Comparison of ENCODE assay signal across 8 mouse cellular contexts in genomic region chr4:152103025-152103424, GRCm38 (mm10). TPM values are rescaled to one million over a fixed set of nuclear protein-coding genes. Genes with fewer than 3 reads are reported as not detected.
DNase-seq lines count a peak whose midpoint lies in the region; ATAC-seq lines count a peak whose summit lies in the region.

No protein-coding gene starts in this region.

- peaks cover 3% of the 10 kb centered on the region; the same call in 1 of the 2 replicates for H3K4me1 ChIP-seq in midbrain, embryonic 14.5 days (ENCODE audit: control insufficient read depth, insufficient read depth, low read length)
- peaks cover 6% of the 10 kb centered on the region for H3K4me1 ChIP-seq in midbrain, embryonic 16.5 days (ENCODE audit: control insufficient read depth, insufficient read depth, low read length)

- H3K36me3 ChIP-seq in midbrain, embryonic 14.5 days (ENCODE audit: control insufficient read depth, insufficient read depth, low read length), result peaks cover 8% of the 10 kb centered on the region; the same call in 1 of the 2 replicates
- H3K36me3 ChIP-seq in midbrain, embryonic 16.5 days (ENCODE audit: control insufficient read depth, insufficient read depth, low read length), result 0 out of 2 replicates have a peak, but pooled peaks cover 5% of the 10 kb centered on the region

- 0 out of 2 replicates have a peak, but pooled peaks cover 4% of the 10 kb centered on the region for H3K27me3 ChIP-seq in midbrain, embryonic 14.5 days (ENCODE audit: control insufficient read depth, insufficient read depth, low read length)
- no peaks in the 10 kb centered on the region for H3K27me3 ChIP-seq in midbrain, embryonic 16.5 days (ENCODE audit: control insufficient read depth, insufficient read depth, low read depth, low read length)

- H3K27ac ChIP-seq in midbrain, embryonic 14.5 days (replicated peaks; ENCODE audit: low read depth, low read length), result no peak overlapping the region
- H3K27ac ChIP-seq in midbrain, embryonic 16.5 days (ENCODE audit: low read length), result no peak overlapping the region

- H3K9ac ChIP-seq in midbrain, embryonic 14.5 days (replicated peaks; ENCODE audit: low read length), result no peak overlapping the region
- no peak overlapping the region for H3K9ac ChIP-seq in midbrain, embryonic 16.5 days (ENCODE audit: low read depth, low read length)

- WGBS in midbrain, embryonic 14.5 days, result 33% methylated on average over 7 of the region's 7 CpGs
- WGBS in midbrain, embryonic 16.5 days, result 36% methylated on average over 7 of the region's 7 CpGs

- no peaks in the 10 kb centered on the region for H3K9me3 ChIP-seq in midbrain, embryonic 14.5 days (ENCODE audit: control insufficient read depth, low read length)
- H3K9me3 ChIP-seq in midbrain, embryonic 16.5 days (replicated peaks; ENCODE audit: control insufficient read depth, low read length, poor library complexity, severe bottlenecking), result no peaks in the 10 kb centered on the region

- no peak overlapping the region for H3K4me2 ChIP-seq in midbrain, embryonic 14.5 days (ENCODE audit: low read length)
- no peak overlapping the region for H3K4me2 ChIP-seq in midbrain, embryonic 16.5 days (ENCODE audit: low read length)

- peak; percentile 44 for DNase-seq in cerebellum, adult 11 months
- no peak for DNase-seq in cerebellum, adult 11-12 months
- DNase-seq in midbrain, embryonic 14.5 days, result peak; percentile 78
- peak; percentile 64 for DNase-seq in cerebellum, adult 9-10 months
- DNase-seq in lung, adult 18-20 months, result peak; percentile 65 to 73
- peak; percentile 71 for DNase-seq in right cerebral cortex, postnatal 25 days

- H3K4me3 ChIP-seq in midbrain, embryonic 14.5 days (replicated peaks; ENCODE audit: low read depth, low read length), result no peak overlapping the region
- H3K4me3 ChIP-seq in midbrain, embryonic 16.5 days (ENCODE audit: low read depth, low read length), result no peak overlapping the region

- ATAC-seq in midbrain, embryonic 14.5 days (ENCODE audit: low FRiP score, low TSS enrichment), result no peak
- ATAC-seq in midbrain, embryonic 16.5 days, result no peak
- peak; percentile 72 to 75 for ATAC-seq in hematopoietic stem cell, adult 5-6 weeks (replicated peaks in 1 of 2; ENCODE audit: insufficient read depth in 1 of 2, low FRiP score in 2 of 2, low TSS enrichment in 1 of 2, low read depth in 1 of 2, poor library complexity in 2 of 2, severe bottlenecking in 2 of 2)

RNA-seq across cellular contexts. Expression of gene Tnfrsf25, which starts 12.7 kb away (rescaled TPM):
- 0.54 and 1.2 TPM in 2 replicates for polyA plus RNA-seq in midbrain, embryonic 14.5 days (2014; fragmentation: Nextera tagmentation; extraction: Ambion mirVana)
- polyA plus RNA-seq in midbrain, embryonic 16.5 days (2015; fragmentation: Nextera tagmentation; extraction: Ambion mirVana), result 0.37 and 0.83 TPM in 2 replicates
- total RNA-seq in hematopoietic stem cell, adult 5-6 weeks (2017), result 0.69 and 1.1 TPM in 2 replicates

RNA-seq across cellular contexts. Expression of gene Plekhg5, which starts 30.7 kb away (rescaled TPM):
- 7.0 and 8.0 TPM in 2 replicates for polyA plus RNA-seq in midbrain, embryonic 14.5 days (2014; fragmentation: Nextera tagmentation; extraction: Ambion mirVana)
- polyA plus RNA-seq in midbrain, embryonic 16.5 days (2015; fragmentation: Nextera tagmentation; extraction: Ambion mirVana), result 11.8 and 13.1 TPM in 2 replicates
- 3.8 and 3.9 TPM in 2 replicates for total RNA-seq in hematopoietic stem cell, adult 5-6 weeks (2017)

RNA-seq across cellular contexts. Expression of gene Espn, which starts 49.1 kb away (rescaled TPM):
- polyA plus RNA-seq in midbrain, embryonic 14.5 days (2014; fragmentation: Nextera tagmentation; extraction: Ambion mirVana), result not detected in 2 replicates
- polyA plus RNA-seq in midbrain, embryonic 16.5 days (2015; fragmentation: Nextera tagmentation; extraction: Ambion mirVana), result 0.14 and 0.25 TPM in 2 replicates
- 0.89 and 1.6 TPM in 2 replicates for total RNA-seq in hematopoietic stem cell, adult 5-6 weeks (2017)

RNA-seq across cellular contexts. Expression of gene Hes2, which starts 55.6 kb away (rescaled TPM):
- not detected in 2 replicates for polyA plus RNA-seq in midbrain, embryonic 14.5 days (2014; fragmentation: Nextera tagmentation; extraction: Ambion mirVana)
- not detected in 2 replicates for polyA plus RNA-seq in midbrain, embryonic 16.5 days (2015; fragmentation: Nextera tagmentation; extraction: Ambion mirVana)
- not detected in 2 replicates for total RNA-seq in hematopoietic stem cell, adult 5-6 weeks (2017)

Comparison
In these comparisons a context has a peak if more than half of its experiments do, and no peak if none do; other contexts are left out.
1. ATAC-seq: peak in hematopoietic stem cell, adult 5-6 weeks (2 of 2); none in midbrain, embryonic 14.5 days (single experiment) and midbrain, embryonic 16.5 days (single experiment).